Mouse (Mus musculus) kidney, adult 2 months (tissue): ENCODE results near the gene Mkrn2os.

Experiments used
- CTCF ChIP-seq: fragments of 200-500 bp; conservative IDR thresholded peaks from 2 replicates; pipeline ENCODE4 v1.5.1; 2011; ENCODE audit warnings: low read depth, mild to moderate bottlenecking, control low read depth, low read length, moderate library complexity, mixed read lengths; ENCODE audit not compliant: insufficient read depth, insufficient read length
- POLR2A ChIP-seq: fragments of 200-500 bp; IDR thresholded peaks from one replicate; pipeline ENCODE4 v1.6.1; 2011; ENCODE audit warnings: low read depth, low read length, control low read depth

DNA sequence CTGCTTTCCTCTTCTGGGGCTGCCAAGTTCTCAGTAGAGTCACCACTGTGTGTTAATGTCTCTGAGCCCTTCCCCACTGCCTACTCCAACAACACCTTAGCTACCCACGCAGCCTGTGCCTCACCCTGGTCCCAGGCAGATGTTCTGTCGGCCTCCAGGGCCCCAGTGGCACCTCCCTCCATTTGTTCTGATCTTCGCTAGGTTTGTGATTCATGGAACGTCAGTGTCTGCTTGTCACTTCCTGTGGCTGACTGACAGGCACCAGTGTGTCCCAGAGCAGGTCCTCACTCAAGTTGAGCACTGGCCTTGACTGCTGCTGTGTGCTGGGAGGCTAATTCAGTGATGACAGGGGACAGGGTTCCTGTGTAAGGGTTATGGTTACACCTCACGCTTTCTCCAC is 15.0 kb downstream of the Mkrn2os start:
- TF ChIP-seq CTCF (no peak), POLR2A (no peak)
